Mouse (Mus musculus): ENCODE measurements around the gene Gjc1. TPM values are rescaled to one million over a fixed set of nuclear protein-coding genes. Genes with fewer than 3 reads are reported as not detected.

Gene Gjc1
- polyA plus RNA-seq (2015; fragmentation: Nextera tagmentation; extraction: Ambion mirVana) = 24.9 and 26.2 TPM in 2 replicates

DNA sequence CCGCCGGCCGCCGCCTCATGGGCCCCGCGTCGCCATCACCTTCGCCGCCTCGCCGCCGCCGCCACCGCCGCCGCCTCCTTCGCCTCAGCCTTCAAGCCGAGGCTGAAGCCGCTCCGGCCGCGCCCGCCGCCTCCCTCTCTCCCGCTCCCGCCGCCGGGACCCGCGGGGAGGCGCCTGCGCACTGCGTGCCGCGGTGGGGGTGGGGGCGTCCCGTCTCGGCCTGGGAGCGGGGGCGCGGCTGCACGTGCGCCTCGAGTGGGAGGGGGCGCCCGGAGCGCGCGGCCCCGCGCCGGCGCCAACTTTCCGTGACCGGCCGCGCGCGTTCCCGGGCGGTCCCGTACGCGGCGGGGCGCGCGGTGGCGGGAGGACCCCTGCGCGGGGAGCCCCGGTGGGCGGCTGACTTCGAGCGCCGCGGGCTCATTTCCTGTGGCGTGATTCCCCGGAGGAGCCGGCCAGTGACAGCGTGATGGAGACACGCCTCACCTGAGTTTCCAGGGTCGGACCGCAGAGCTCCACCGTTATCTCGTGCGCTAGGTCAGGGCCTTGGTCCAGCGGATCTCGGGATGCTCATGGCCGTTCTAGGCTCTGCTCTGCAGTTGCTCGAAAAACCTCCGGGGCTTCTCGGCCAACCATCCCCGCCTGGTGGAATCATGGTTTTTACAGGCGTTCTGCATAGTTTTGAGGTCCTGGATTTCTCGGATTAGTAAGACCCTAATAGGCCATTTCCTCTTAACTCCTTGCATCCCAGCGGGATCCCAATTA lies at the start of gene Gjc1:
Gene Gjc1, minus strand, starts transcription at position 680 of the 762 bp plus-strand sequence.
- H3K4me1 ChIP-seq (ENCODE audit: control insufficient read depth, insufficient read depth, low read length) = 0 out of 2 replicates have a peak, but pooled peaks cover 2% of the 10 kb centered on the region
- under 1% methylated on average over 32 of the region's 97 CpGs for WGBS
- H3K9me3 ChIP-seq (ENCODE audit: control insufficient read depth, low read length) = no peaks in the 10 kb centered on the region
- H3K9ac ChIP-seq (ENCODE audit: low read depth, low read length) = peak within 1 kb of the TSS; percentile 92
- H3K4me3 ChIP-seq (ENCODE audit: low read length) = peak within 1 kb of the TSS; percentile 79
- peak; percentile 89 for ATAC-seq
- no peaks in the 10 kb centered on the region for H3K36me3 ChIP-seq (ENCODE audit: control insufficient read depth, insufficient read depth, low read length)
- peak within 1 kb of the TSS; percentile 98 for H3K27ac ChIP-seq (ENCODE audit: low read length)
- H3K4me2 ChIP-seq (ENCODE audit: low read depth, low read length) = peak within 1 kb of the TSS; percentile 93
- H3K27me3 ChIP-seq (replicated peaks; ENCODE audit: control insufficient read depth, insufficient read depth, low read length) = 0 out of 2 replicates have a peak, but pooled peaks cover 2% of the 10 kb centered on the region

GRCm38 (mm10) chr11:102864272-102864671 lies 44.8 kb upstream of the Gjc1 start:
- Histone ChIP-seq H3K27me3 (replicated peaks; ENCODE audit: control insufficient read depth, insufficient read depth, low read length) (no peaks in the 10 kb centered on the region), H3K4me1 (ENCODE audit: control insufficient read depth, insufficient read depth, low read length) (no peaks in the 10 kb centered on the region), H3K9me3 (ENCODE audit: control insufficient read depth, low read length) (no peaks in the 10 kb centered on the region), H3K4me2 (ENCODE audit: low read depth, low read length) (no peak overlapping the region), H3K4me3 (ENCODE audit: low read length) (no peak overlapping the region), H3K27ac (ENCODE audit: low read length) (no peak overlapping the region), H3K36me3 (ENCODE audit: control insufficient read depth, insufficient read depth, low read length) (peaks cover 9% of the 10 kb centered on the region), H3K9ac (ENCODE audit: low read depth, low read length) (no peak overlapping the region)
- no peak for ATAC-seq
- 25% methylated on average over 4 of the region's 4 CpGs for WGBS

DNA sequence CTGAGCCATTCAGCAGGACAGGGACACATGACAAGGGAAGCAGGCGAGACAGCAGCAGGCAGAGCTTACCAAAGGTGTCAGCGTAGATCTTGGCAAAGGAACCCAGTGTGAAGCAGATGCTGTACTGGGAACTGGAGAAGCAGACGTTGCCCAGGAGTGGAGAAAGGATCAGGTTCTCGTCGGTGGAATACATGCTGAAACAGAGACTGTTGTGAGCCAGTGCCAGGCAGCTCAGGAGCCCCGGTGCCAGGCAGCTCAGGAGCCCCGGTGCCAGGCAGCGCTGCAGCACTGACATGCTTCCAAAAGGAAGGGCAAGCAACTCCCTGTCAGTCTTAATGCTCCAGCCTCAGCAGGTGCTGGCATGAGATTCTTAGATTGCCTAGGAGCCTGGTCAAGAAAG lies 40.4 kb upstream of the Gjc1 start:
- Histone ChIP-seq H3K4me2 (ENCODE audit: low read depth, low read length) (no peak overlapping the region), H3K27ac (ENCODE audit: low read length) (no peak overlapping the region), H3K4me1 (ENCODE audit: control insufficient read depth, insufficient read depth, low read length) (no peaks in the 10 kb centered on the region), H3K9me3 (ENCODE audit: control insufficient read depth, low read length) (no peaks in the 10 kb centered on the region), H3K36me3 (ENCODE audit: control insufficient read depth, insufficient read depth, low read length) (peaks cover 7% of the 10 kb centered on the region), H3K4me3 (ENCODE audit: low read length) (no peak overlapping the region), H3K27me3 (replicated peaks; ENCODE audit: control insufficient read depth, insufficient read depth, low read length) (no peaks in the 10 kb centered on the region), H3K9ac (ENCODE audit: low read depth, low read length) (no peak overlapping the region)
- 89% methylated on average over 8 of the region's 8 CpGs for WGBS
- no peak for ATAC-seq

DNA sequence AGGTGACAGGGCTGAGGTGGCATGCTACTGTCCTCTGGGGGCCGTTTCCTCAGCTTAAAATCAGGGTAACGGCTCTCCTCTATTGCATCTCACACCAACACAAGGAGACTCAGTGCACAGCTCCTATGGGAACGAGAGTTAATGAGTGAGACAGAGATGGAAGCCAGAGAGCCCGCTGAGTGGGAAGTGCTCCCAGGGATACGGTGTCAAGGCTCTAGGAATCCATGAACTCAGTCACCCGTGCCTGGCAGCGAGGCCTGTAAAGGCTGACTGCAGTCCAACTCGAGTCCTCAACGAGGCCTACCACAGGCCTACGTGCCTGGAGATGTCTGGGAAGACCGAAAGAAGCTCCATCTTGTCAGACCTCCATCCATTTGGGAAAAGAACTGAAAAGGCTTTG lies 39.5 kb upstream of the Gjc1 start:
- 90% methylated on average over 11 of the region's 11 CpGs for WGBS
- H3K9ac ChIP-seq (ENCODE audit: low read depth, low read length) = no peak overlapping the region
- no peaks in the 10 kb centered on the region for H3K27me3 ChIP-seq (replicated peaks; ENCODE audit: control insufficient read depth, insufficient read depth, low read length)
- H3K36me3 ChIP-seq (ENCODE audit: control insufficient read depth, insufficient read depth, low read length) = peaks cover 12% of the 10 kb centered on the region
- no peak for ATAC-seq
- no peaks in the 10 kb centered on the region for H3K9me3 ChIP-seq (ENCODE audit: control insufficient read depth, low read length)
- H3K4me3 ChIP-seq (ENCODE audit: low read length) = no peak overlapping the region
- H3K4me2 ChIP-seq (ENCODE audit: low read depth, low read length) = no peak overlapping the region
- no peaks in the 10 kb centered on the region for H3K4me1 ChIP-seq (ENCODE audit: control insufficient read depth, insufficient read depth, low read length)
- no peak overlapping the region for H3K27ac ChIP-seq (ENCODE audit: low read length)

DNA sequence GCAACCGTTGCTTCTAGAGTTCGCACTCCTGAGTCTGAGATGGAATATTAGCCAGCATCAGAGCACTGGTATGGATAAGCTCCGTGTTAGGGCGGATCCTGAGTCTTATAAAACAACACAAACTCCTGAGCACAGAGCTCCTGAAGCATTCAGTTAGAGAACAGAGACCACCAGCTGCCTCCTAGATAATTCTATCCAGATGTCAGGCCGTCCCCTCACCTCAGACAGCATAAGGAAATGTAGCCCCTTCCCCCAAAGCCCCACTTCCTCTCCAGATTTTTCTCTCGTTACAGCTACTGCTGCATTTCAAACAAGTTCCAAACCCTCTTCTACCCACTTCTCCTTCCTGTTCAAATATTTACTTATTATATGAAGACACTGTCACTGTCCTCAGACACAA lies 36.4 kb upstream of the Gjc1 start:
- Histone ChIP-seq H3K9me3 (ENCODE audit: control insufficient read depth, low read length) (no peaks in the 10 kb centered on the region), H3K4me2 (ENCODE audit: low read depth, low read length) (no peak overlapping the region), H3K4me1 (ENCODE audit: control insufficient read depth, insufficient read depth, low read length) (no peaks in the 10 kb centered on the region), H3K9ac (ENCODE audit: low read depth, low read length) (no peak overlapping the region), H3K36me3 (ENCODE audit: control insufficient read depth, insufficient read depth, low read length) (peaks cover 16% of the 10 kb centered on the region), H3K27ac (ENCODE audit: low read length) (no peak overlapping the region), H3K27me3 (replicated peaks; ENCODE audit: control insufficient read depth, insufficient read depth, low read length) (no peaks in the 10 kb centered on the region), H3K4me3 (ENCODE audit: low read length) (no peak overlapping the region)
- WGBS = 84% methylated on average over 6 of the region's 6 CpGs
- no peak for ATAC-seq

DNA sequence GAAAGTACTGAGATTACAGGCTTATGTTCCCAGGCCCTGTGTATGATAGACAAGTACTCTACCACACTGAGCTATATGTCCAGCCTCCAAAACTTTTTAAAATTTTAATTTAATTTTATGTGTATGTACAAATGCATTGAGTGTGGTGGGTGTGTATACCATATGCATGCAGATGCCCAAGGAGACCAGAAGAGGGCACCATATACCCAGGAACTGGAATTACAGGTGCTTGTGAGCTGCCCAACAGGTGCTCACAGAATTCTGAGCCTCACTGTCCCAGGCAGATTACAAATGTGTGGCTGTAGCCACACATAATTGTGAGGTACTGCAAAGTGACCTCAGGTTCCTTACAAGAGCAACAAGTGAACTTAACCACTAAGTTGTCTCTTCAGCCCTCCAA lies 34.3 kb upstream of the Gjc1 start:
- no peaks in the 10 kb centered on the region for H3K9me3 ChIP-seq (ENCODE audit: control insufficient read depth, low read length)
- no peak for ATAC-seq

DNA sequence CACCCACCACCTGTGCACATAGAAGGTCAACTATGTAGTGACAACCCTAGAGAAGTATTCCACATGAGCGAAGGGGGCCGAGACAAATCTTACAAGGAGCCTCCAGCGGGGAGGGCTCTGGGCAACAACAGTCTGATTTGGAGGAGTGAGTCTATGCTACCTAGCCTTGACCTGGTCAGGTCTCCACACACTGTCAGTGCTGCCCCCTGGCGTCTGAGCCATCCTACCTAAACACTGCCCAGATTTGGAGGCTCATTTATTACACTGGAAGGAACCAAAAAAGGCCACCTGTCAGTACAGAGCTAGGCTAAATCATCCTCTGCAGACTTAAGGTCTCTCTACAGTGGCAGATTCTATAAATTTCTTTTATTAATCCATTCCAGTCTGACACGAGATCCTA lies 32.4 kb upstream of the Gjc1 start:
- no peak for ATAC-seq
- no peak overlapping the region for H3K9ac ChIP-seq (ENCODE audit: low read depth, low read length)
- no peak overlapping the region for H3K27ac ChIP-seq (ENCODE audit: low read length)
- no peak overlapping the region for H3K4me3 ChIP-seq (ENCODE audit: low read length)
- H3K36me3 ChIP-seq (ENCODE audit: control insufficient read depth, insufficient read depth, low read length) = peaks cover 25% of the 10 kb centered on the region
- H3K4me2 ChIP-seq (ENCODE audit: low read depth, low read length) = no peak overlapping the region
- H3K4me1 ChIP-seq (ENCODE audit: control insufficient read depth, insufficient read depth, low read length) = no peaks in the 10 kb centered on the region
- WGBS = 66% methylated on average over 5 of the region's 5 CpGs
- H3K27me3 ChIP-seq (replicated peaks; ENCODE audit: control insufficient read depth, insufficient read depth, low read length) = no peaks in the 10 kb centered on the region
- H3K9me3 ChIP-seq (ENCODE audit: control insufficient read depth, low read length) = no peaks in the 10 kb centered on the region

More for the DNA sequence above, 34.3 kb upstream of the Gjc1 start:
- H3K4me3 ChIP-seq (ENCODE audit: low read length) = no peak overlapping the region
- H3K27me3 ChIP-seq (replicated peaks; ENCODE audit: control insufficient read depth, insufficient read depth, low read length) = no peaks in the 10 kb centered on the region
- no peak overlapping the region for H3K9ac ChIP-seq (ENCODE audit: low read depth, low read length)
- no peaks in the 10 kb centered on the region for H3K4me1 ChIP-seq (ENCODE audit: control insufficient read depth, insufficient read depth, low read length)
- H3K4me2 ChIP-seq (ENCODE audit: low read depth, low read length) = no peak overlapping the region
- H3K27ac ChIP-seq (ENCODE audit: low read length) = no peak overlapping the region
- peaks cover 20% of the 10 kb centered on the region for H3K36me3 ChIP-seq (ENCODE audit: control insufficient read depth, insufficient read depth, low read length)

DNA sequence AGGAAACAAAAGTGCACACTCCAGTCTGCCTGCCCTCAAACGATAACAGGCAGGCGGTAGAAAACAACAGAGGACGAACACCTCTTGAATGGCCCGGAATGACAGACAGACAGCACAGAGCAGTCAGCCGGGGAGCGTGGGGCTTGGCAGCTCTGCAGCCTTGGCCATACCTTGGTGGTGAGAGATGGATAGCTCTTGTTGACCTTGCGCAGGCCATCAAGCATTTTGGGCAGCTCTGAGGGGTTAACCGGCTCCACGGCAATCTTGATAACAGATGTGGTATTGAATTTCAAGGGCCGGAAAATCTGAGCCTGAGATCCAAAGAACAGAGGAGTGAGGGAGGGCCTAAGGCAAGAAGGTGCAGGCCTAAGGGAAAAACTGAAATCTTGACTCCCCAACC lies 26.4 kb upstream of the Gjc1 start:
- Histone ChIP-seq H3K4me2 (ENCODE audit: low read depth, low read length) (no peak overlapping the region), H3K27me3 (replicated peaks; ENCODE audit: control insufficient read depth, insufficient read depth, low read length) (no peaks in the 10 kb centered on the region), H3K27ac (ENCODE audit: low read length) (no peak overlapping the region), H3K4me1 (ENCODE audit: control insufficient read depth, insufficient read depth, low read length) (no peaks in the 10 kb centered on the region), H3K36me3 (ENCODE audit: control insufficient read depth, insufficient read depth, low read length) (peaks cover 31% of the 10 kb centered on the region), H3K9ac (ENCODE audit: low read depth, low read length) (no peak overlapping the region), H3K4me3 (ENCODE audit: low read length) (no peak overlapping the region), H3K9me3 (ENCODE audit: control insufficient read depth, low read length) (no peaks in the 10 kb centered on the region)
- WGBS = 85% methylated on average over 10 of the region's 10 CpGs
- ATAC-seq = no peak

GRCm38 (mm10) chr11:102838616-102839150 lies 19.2 kb upstream of the Gjc1 start:
- no peak for ATAC-seq
- WGBS = 84% methylated on average over 9 of the region's 9 CpGs
- Histone ChIP-seq H3K9ac (ENCODE audit: low read depth, low read length) (no peak overlapping the region), H3K27me3 (replicated peaks; ENCODE audit: control insufficient read depth, insufficient read depth, low read length) (no peaks in the 10 kb centered on the region), H3K36me3 (ENCODE audit: control insufficient read depth, insufficient read depth, low read length) (peaks cover 17% of the 10 kb centered on the region; the same call in 1 of the 2 replicates), H3K4me2 (ENCODE audit: low read depth, low read length) (no peak overlapping the region), H3K4me3 (ENCODE audit: low read length) (no peak overlapping the region), H3K4me1 (ENCODE audit: control insufficient read depth, insufficient read depth, low read length) (no peaks in the 10 kb centered on the region), H3K9me3 (ENCODE audit: control insufficient read depth, low read length) (no peaks in the 10 kb centered on the region), H3K27ac (ENCODE audit: low read length) (no peak overlapping the region)
